Mouse (Mus musculus): ENCODE data around the gene Ppp1r16b. TPM values are rescaled to one million over a fixed set of nuclear protein-coding genes. Genes with fewer than 3 reads are reported as not detected.
"Not testable (repeated sequence)": the region's sequence is repeated elsewhere in the genome, so short reads cannot be mapped to it uniquely, and the experiment has no call there.

Gene Ppp1r16b
- polyA plus RNA-seq, 1 experiment from 2014 or later: 3.2 TPM

DNA sequence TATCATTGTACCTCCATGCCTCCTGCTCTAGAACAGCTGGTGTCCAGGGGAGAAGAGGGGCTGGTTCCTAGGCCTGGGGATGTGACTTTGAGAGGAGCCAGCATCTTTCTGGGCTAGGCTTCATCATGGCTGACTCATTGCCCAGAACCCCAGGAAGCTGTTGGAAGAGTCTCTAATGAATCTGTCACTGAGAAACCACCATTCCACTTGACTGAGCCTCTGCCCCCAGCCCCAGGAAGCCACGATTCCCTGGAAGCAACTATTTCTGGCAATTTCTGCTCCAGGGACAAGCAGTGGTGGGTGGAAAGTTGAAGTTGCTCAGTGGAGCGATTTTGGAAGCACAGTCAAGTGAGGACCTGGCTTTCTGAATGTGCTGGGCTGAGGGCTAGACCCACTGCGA lies 65.7 kb downstream of the Ppp1r16b start:
- Histone ChIP-seq H3K4me1 (peaks cover 5% of the 10 kb centered on the region; the same call in 1 of the 2 replicates), H3K9me3 (no peaks in the 10 kb centered on the region), H3K36me3 (no peaks in the 10 kb centered on the region), H3K9ac (no peak overlapping the region), H3K4me3 (no peak overlapping the region), H3K27ac (no peak overlapping the region), H3K27me3 (no peaks in the 10 kb centered on the region), H3K4me2 (no peak overlapping the region)
- WGBS: 65% methylated on average over 3 of the region's 3 CpGs
- no peak for ATAC-seq (ENCODE audit: insufficient number of reproducible peaks, insufficient read depth, low FRiP score, low TSS enrichment, low read depth)

DNA sequence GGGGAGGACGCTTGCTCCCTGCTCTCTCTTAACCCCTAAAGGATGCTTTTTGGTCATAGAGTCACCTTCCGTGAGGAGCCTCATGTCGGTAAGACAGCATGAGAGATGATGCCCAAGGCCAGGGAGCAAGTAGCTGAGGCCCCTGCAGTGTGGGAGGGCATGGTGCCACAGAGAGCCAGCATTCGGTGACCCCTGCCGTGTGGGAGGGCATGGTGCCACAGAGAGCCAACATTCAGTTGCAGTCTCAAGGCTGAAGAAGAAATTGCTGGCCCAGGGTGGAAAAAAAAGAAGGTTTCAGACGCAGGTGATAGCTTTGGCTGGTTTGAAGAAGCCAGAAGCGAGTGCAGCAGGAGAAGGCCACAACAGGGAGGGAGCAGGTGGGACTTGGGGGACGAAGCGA lies 67.3 kb downstream of the Ppp1r16b start:
- Histone ChIP-seq H3K27ac (no peak overlapping the region), H3K4me2 (no peak overlapping the region), H3K9ac (no peak overlapping the region), H3K4me3 (no peak overlapping the region), H3K36me3 (no peaks in the 10 kb centered on the region), H3K9me3 (no peaks in the 10 kb centered on the region), H3K27me3 (no peaks in the 10 kb centered on the region), H3K4me1 (peaks cover 5% of the 10 kb centered on the region; the same call in 1 of the 2 replicates)
- no peak for ATAC-seq (ENCODE audit: insufficient number of reproducible peaks, insufficient read depth, low FRiP score, low TSS enrichment, low read depth)
- 82% methylated on average over 9 of the region's 9 CpGs for WGBS

GRCm38 (mm10) chr2:158733136-158733535 lies 67.9 kb downstream of the Ppp1r16b start:
- Histone ChIP-seq H3K36me3 (no peaks in the 10 kb centered on the region), H3K9me3 (no peaks in the 10 kb centered on the region), H3K4me1 (peaks cover 5% of the 10 kb centered on the region; the same call in 1 of the 2 replicates), H3K27ac (no peak overlapping the region), H3K4me3 (no peak overlapping the region), H3K27me3 (no peaks in the 10 kb centered on the region), H3K4me2 (no peak overlapping the region), H3K9ac (no peak overlapping the region)
- 70% methylated on average over 4 of the region's 4 CpGs for WGBS
- no peak for ATAC-seq (ENCODE audit: insufficient number of reproducible peaks, insufficient read depth, low FRiP score, low TSS enrichment, low read depth)

- Histone ChIP-seq H3K27me3 (no peaks in the 10 kb centered on the region), H3K9me3 (no peaks in the 10 kb centered on the region), H3K4me2 (no peak overlapping the region), H3K27ac (no peak overlapping the region), H3K4me3 (no peak overlapping the region), H3K9ac (no peak overlapping the region), H3K4me1 (peaks cover 5% of the 10 kb centered on the region; the same call in 1 of the 2 replicates), H3K36me3 (no peaks in the 10 kb centered on the region)
- 90% methylated on average over 6 of the region's 6 CpGs for WGBS
- ATAC-seq (ENCODE audit: insufficient number of reproducible peaks, insufficient read depth, low FRiP score, low TSS enrichment, low read depth): no peak
Observed at GRCm38 (mm10) chr2:158733914-158734313, 68.7 kb downstream of the Ppp1r16b start.

DNA sequence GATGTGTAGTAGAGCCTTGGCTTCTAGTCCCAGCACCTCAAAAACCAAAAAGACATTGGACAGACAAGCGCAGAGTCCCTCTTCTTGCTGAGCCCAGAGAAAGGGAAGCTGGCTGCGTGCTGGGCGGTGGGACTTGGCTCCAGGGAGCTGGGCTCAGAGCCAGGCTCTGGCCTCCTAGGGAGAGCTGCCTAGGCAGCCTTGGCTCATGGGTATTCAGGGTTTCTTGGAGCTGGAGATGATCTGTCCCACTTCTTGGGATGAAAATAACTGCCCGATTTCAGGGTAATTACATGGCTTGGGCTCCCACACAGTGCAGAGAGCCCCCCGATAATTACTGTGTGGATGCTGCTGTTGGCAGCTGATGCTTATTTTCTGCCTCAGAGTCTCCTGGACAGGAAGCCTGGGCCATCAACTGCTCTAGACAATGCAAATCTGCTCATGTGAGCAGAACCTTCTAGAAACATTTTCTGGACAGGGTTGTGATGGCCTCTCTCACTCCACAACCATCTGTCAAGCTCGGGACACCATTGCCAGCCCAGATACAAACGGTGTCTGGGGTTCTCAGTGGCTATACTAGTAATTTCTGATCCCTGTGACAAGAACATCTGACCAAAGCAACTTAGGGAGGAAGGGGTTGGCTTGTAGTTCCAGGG lies 69.4 kb downstream of the Ppp1r16b start:
- H3K9me3 ChIP-seq: no peaks in the 10 kb centered on the region
- H3K4me1 ChIP-seq: peaks cover 5% of the 10 kb centered on the region; the same call in 1 of the 2 replicates
- WGBS: 80% methylated on average over 7 of the region's 7 CpGs
- no peaks in the 10 kb centered on the region for H3K36me3 ChIP-seq
- ATAC-seq (ENCODE audit: insufficient number of reproducible peaks, insufficient read depth, low FRiP score, low TSS enrichment, low read depth): no peak
- no peak overlapping the region for H3K9ac ChIP-seq
- no peak overlapping the region for H3K27ac ChIP-seq
- H3K4me2 ChIP-seq: no peak overlapping the region
- no peaks in the 10 kb centered on the region for H3K27me3 ChIP-seq
- no peak overlapping the region for H3K4me3 ChIP-seq

DNA sequence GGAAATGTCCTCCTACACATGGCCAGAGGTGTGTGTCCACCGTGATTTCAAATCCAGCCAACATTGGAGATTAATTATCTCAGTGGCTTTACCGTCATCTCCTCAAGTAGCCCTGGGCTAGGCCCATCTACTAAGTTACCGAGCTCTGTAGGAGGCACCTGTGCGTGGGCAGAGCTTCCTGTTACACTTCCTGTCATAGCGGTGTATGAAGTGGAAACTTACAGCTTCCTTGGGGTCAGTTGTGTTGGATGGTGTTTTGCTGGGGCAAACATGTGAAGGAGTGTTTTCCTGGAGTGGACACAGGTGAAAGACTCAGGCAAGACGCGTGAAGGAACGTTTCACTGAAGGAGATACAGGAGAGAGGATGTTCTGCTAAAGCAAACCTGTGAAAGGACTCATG lies 70.1 kb downstream of the Ppp1r16b start:
- Histone ChIP-seq H3K27me3 (no peaks in the 10 kb centered on the region), H3K27ac (no peak overlapping the region), H3K36me3 (no peaks in the 10 kb centered on the region), H3K9me3 (no peaks in the 10 kb centered on the region), H3K4me3 (no peak overlapping the region), H3K4me2 (no peak overlapping the region), H3K9ac (no peak overlapping the region), H3K4me1 (peaks cover 5% of the 10 kb centered on the region; the same call in 1 of the 2 replicates)
- 82% methylated on average over 8 of the region's 8 CpGs for WGBS
- ATAC-seq (ENCODE audit: insufficient number of reproducible peaks, insufficient read depth, low FRiP score, low TSS enrichment, low read depth): no peak

- not testable (repeated sequence) for H3K4me1 ChIP-seq; H3K4me3 ChIP-seq; H3K9ac ChIP-seq; H3K36me3 ChIP-seq; H3K9me3 ChIP-seq; H3K27me3 ChIP-seq; ATAC-seq (ENCODE audit: insufficient number of reproducible peaks, insufficient read depth, low FRiP score, low TSS enrichment, low read depth); H3K27ac ChIP-seq; H3K4me2 ChIP-seq
- WGBS: 82% methylated on average over 4 of the region's 4 CpGs
Observed at GRCm38 (mm10) chr2:158736247-158736646, 71.0 kb downstream of the Ppp1r16b start.

GRCm38 (mm10) chr2:158738591-158738990 lies 73.4 kb downstream of the Ppp1r16b start:
- H3K27ac ChIP-seq: no peak overlapping the region
- WGBS: 85% methylated on average over 11 of the region's 11 CpGs

GRCm38 (mm10) chr2:158739113-158739512 lies 73.9 kb downstream of the Ppp1r16b start:
- WGBS: 85% methylated on average over 3 of the region's 3 CpGs
- no peak for ATAC-seq (ENCODE audit: insufficient number of reproducible peaks, insufficient read depth, low FRiP score, low TSS enrichment, low read depth)
- H3K9ac ChIP-seq: no peak overlapping the region
- peaks cover 5% of the 10 kb centered on the region; the same call in 1 of the 2 replicates for H3K4me1 ChIP-seq
- H3K4me2 ChIP-seq: no peak overlapping the region
- no peak overlapping the region for H3K4me3 ChIP-seq
- no peak overlapping the region for H3K27ac ChIP-seq
- no peaks in the 10 kb centered on the region for H3K27me3 ChIP-seq
- peaks cover 4% of the 10 kb centered on the region; the same call in 1 of the 2 replicates for H3K9me3 ChIP-seq
- no peaks in the 10 kb centered on the region for H3K36me3 ChIP-seq

More at GRCm38 (mm10) chr2:158738591-158738990, 73.4 kb downstream of the Ppp1r16b start:
- H3K4me2 ChIP-seq: no peak overlapping the region
- H3K36me3 ChIP-seq: no peaks in the 10 kb centered on the region
- no peak for ATAC-seq (ENCODE audit: insufficient number of reproducible peaks, insufficient read depth, low FRiP score, low TSS enrichment, low read depth)
- H3K4me1 ChIP-seq: peaks cover 5% of the 10 kb centered on the region; the same call in 1 of the 2 replicates
- H3K4me3 ChIP-seq: no peak overlapping the region
- no peak overlapping the region for H3K9ac ChIP-seq
- H3K27me3 ChIP-seq: no peaks in the 10 kb centered on the region
- H3K9me3 ChIP-seq: peaks cover 4% of the 10 kb centered on the region; the same call in 1 of the 2 replicates

DNA sequence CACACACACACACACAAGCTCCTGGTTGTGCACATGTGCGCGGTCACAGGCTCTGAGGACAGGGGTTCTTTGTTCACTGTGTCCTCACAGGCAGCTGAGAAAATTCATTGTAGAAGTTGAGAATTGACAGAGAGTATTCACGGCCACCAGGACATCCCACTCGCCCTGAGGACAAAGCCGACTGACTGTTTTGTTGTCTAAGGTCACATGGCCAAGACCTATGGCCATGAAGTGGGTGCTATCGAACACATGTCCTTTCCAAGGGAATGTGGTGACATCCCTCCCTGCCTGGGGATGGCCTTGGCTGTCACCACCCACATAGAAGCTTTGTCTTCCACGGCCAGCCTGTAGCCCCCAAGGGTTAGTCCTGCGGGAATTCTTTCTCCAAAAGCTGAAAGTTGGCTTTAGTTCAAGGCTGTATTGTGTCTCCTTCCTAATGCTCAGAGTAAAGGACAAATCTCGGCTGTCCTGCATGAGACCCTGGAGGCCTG lies 75.9 kb downstream of the Ppp1r16b start:
- no peak overlapping the region for H3K9ac ChIP-seq
- H3K27ac ChIP-seq: no peak overlapping the region
- no peak overlapping the region for H3K4me2 ChIP-seq
- ATAC-seq (ENCODE audit: insufficient number of reproducible peaks, insufficient read depth, low FRiP score, low TSS enrichment, low read depth): no peak
- H3K36me3 ChIP-seq: no peaks in the 10 kb centered on the region
- WGBS: 41% methylated on average over 9 of the region's 9 CpGs
- no peaks in the 10 kb centered on the region for H3K4me1 ChIP-seq
- H3K27me3 ChIP-seq: no peaks in the 10 kb centered on the region
- peaks cover 4% of the 10 kb centered on the region; the same call in 1 of the 2 replicates for H3K9me3 ChIP-seq
- H3K4me3 ChIP-seq: no peak overlapping the region

DNA sequence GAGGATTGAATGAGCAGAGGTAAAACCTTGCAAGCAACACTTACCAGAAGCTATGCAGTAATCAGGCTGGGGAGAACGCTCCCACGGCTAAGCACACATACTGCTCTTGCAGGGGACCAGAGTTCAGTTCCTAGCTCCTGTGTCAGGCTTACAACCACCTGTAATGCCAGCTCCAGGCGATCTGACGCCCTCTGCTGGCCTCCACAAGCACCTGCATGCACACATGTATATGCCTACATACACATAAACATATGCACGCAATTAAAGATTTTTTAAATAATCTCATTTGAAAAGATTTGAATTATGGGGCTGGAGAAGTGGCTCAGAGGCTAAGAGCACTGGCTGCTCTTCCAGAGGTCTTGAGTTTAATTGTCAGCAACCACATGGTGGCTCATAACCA lies 77.2 kb downstream of the Ppp1r16b start:
- H3K27ac ChIP-seq: no peak overlapping the region
- H3K36me3 ChIP-seq: no peaks in the 10 kb centered on the region
- no peak overlapping the region for H3K4me3 ChIP-seq
- no peak overlapping the region for H3K9ac ChIP-seq
- H3K4me1 ChIP-seq: no peaks in the 10 kb centered on the region
- no peaks in the 10 kb centered on the region for H3K27me3 ChIP-seq
- H3K4me2 ChIP-seq: no peak overlapping the region
- ATAC-seq (ENCODE audit: insufficient number of reproducible peaks, insufficient read depth, low FRiP score, low TSS enrichment, low read depth): no peak
- H3K9me3 ChIP-seq: peaks cover 4% of the 10 kb centered on the region; the same call in 1 of the 2 replicates
- 80% methylated on average over 5 of the region's 5 CpGs for WGBS

- 90% methylated on average over 11 of the region's 11 CpGs for WGBS
- Histone ChIP-seq H3K36me3 (no peaks in the 10 kb centered on the region), H3K27ac (no peak overlapping the region), H3K4me3 (no peak overlapping the region), H3K27me3 (no peaks in the 10 kb centered on the region), H3K9me3 (peaks cover 4% of the 10 kb centered on the region; the same call in 1 of the 2 replicates), H3K4me1 (no peaks in the 10 kb centered on the region), H3K9ac (no peak overlapping the region), H3K4me2 (no peak overlapping the region)
- ATAC-seq (ENCODE audit: insufficient number of reproducible peaks, insufficient read depth, low FRiP score, low TSS enrichment, low read depth): no peak
Observed at GRCm38 (mm10) chr2:158743518-158744141, 78.4 kb downstream of the Ppp1r16b start.

All from embryonic facial prominence, embryonic 13.5 days (tissue).